Mouse (Mus musculus): ENCODE data around the gene Tox2.

Gene Tox2

GRCm38 (mm10) chr2:163202884-163203634, at the start of gene Tox2:
TSS of gene Tox2 (plus strand) at chr2:163203125.
- peak; percentile 21 to 54 for DNase-seq (ENCODE audit: low spot score in 2 of 2)

DNA sequence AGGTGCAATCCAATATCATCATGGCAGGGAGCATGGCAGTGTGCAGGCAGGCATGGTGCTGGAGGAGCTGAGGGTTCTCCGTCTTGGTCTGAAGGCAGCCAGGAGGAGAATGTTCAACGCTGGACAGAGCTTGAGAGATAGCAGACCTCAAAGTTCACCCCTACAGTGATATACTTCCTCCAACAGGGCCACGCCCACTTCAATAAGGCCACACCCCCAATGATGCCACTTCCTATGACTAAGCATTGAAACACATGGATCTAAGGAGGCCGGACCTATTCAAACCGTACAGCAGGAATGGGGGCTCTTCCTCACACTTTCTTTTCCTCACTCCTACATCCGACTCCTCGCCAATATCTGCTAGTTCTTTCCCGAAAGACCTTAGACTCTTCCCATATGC, 48.3 kb upstream of the Tox2 start:
- DNase-seq (ENCODE audit: low spot score in 2 of 2): no peak

- no peak for DNase-seq (ENCODE audit: low spot score in 2 of 2)
Observed at GRCm38 (mm10) chr2:163158979-163159378, 43.9 kb upstream of the Tox2 start.

GRCm38 (mm10) chr2:163164461-163164990, 38.4 kb upstream of the Tox2 start:
- DNase-seq (ENCODE audit: low spot score in 2 of 2): no peak

GRCm38 (mm10) chr2:163166067-163166805, 36.7 kb upstream of the Tox2 start:
- DNase-seq (ENCODE audit: low spot score in 2 of 2): no peak

DNA sequence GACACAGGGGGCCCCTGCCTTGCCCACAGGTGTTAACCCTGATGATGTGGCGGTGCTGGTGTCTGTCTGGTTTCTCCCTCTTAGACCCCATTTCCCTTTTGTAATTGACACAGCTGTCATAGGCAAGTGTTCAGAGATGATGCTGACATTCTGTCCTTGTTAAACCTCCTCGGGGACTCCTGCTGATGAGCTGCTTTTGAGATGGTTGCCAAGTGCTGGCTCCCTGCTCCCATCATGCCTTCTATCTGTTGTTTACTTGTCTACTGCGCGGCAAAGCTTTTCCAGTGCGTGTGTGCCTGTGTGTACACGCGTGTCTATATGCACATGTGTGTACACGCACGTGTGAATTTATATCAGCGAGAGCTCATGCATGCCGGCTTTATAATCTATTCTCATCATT, 31.0 kb upstream of the Tox2 start:
- no peak for DNase-seq (ENCODE audit: low spot score in 2 of 2)

GRCm38 (mm10) chr2:163174066-163174465, 28.9 kb upstream of the Tox2 start:
- no peak for DNase-seq (ENCODE audit: low spot score in 2 of 2)

DNA sequence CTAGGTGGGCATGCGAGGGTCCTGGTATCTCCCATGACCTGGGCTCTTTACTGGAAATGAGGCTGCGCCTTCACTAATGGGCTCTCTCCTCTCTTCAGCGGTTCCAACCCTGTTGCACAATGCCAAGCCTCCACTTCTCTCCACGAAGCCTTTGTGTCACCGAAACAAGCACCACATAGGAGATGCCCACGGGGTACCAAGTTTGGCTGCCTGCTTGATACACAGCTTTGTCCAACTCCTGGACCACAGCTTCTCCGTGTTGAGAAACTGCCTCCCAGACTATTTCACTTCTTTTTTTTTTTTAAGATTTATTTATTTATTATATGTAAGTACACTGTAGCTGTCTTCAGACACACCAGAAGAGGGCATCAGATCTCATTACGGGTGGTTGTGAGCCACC, 27.1 kb upstream of the Tox2 start:
- DNase-seq (ENCODE audit: low spot score in 2 of 2): no peak

- DNase-seq (ENCODE audit: low spot score in 2 of 2): no peak
Observed at GRCm38 (mm10) chr2:163176502-163176901, 26.4 kb upstream of the Tox2 start.

GRCm38 (mm10) chr2:163187552-163187951, 15.4 kb upstream of the Tox2 start:
- no peak for DNase-seq (ENCODE audit: low spot score in 2 of 2)

DNA sequence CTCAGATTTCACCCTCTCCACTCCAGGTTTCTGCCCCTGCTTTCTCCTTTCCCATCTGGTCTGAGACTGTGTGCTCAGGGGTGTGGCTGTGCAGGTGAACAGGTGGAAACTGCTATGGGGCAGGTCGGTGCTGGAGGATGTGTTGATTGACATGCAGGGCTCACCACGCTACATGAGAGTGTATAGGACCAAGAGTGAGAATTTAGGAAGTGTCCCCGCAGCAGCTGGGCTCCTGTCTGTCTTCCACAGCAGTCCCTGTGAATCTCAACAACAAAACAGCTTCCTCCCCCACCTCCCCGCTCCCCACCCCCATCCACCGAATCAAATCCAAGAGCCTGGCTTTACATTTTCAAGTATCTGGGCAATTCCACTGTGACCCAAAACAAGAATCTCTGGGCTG, 13.3 kb upstream of the Tox2 start:
- no peak for DNase-seq (ENCODE audit: low spot score in 2 of 2)

DNA sequence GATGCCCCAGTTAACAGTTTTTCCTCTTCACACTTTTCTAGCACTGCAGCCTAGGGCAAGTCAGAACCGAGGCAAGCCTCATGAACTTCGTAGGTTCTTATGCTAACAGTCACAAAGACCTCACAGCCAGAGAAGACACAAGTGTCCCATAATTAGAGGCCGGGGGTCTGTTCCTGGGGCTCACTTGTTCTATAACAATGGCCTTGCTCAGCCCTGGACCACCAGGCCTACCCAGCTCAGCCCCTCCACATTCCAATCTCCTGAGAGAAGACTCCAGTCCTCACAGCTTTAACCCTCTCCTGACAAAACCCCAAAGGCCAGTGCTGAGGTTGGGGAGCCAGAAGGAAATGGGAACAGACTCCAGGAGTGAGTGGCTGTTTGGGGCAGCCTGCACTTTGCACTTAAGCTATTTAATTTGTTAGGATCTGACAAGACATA, 12.9 kb upstream of the Tox2 start:
- DNase-seq (ENCODE audit: low spot score in 2 of 2): no peak

DNA sequence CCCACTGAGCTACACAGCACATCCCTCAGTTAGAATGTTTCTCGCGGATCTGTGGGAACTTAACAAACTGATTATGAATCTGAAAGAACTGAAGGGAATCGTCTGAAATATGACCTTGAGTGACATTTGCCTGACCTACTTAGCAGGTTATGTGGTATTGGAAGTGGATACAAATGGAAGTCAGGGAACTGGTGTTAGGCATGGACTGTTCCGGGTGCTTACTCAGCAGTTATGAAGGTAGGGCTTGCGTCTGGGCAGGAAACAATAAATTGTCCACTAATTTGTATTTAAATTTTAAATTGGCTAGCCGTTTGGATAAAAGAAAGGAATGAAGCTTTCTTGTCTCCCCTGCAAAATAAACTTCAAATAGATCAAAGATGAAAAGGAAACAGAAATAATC, 10.4 kb upstream of the Tox2 start:
- DNase-seq (ENCODE audit: low spot score in 2 of 2): no peak

DNA sequence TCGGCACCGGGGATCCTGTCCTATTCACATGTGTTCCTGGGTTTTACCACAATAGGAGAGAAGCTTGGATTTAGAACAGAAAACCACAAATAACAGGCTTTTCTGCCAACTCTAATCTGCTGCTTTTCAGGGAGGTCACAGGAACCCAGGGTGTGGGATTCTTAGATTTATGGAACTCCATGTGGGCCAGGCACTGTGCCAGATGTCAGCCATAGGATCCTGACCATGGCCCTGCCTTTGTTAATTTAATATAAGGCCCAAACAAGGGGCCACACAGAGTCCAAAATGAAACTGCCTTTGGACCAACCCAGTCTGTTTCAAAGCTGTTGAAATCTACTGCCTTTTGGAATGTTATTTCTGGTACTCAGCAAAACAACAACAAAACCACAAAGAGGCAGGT, 8.9 kb upstream of the Tox2 start:
- DNase-seq (ENCODE audit: low spot score in 2 of 2): no peak

- DNase-seq (ENCODE audit: low spot score in 2 of 2): no peak
Observed at GRCm38 (mm10) chr2:163194543-163194942, 8.4 kb upstream of the Tox2 start.

- DNase-seq (ENCODE audit: low spot score in 2 of 2): no peak
Observed at GRCm38 (mm10) chr2:163195106-163195833, 7.7 kb upstream of the Tox2 start.

DNA sequence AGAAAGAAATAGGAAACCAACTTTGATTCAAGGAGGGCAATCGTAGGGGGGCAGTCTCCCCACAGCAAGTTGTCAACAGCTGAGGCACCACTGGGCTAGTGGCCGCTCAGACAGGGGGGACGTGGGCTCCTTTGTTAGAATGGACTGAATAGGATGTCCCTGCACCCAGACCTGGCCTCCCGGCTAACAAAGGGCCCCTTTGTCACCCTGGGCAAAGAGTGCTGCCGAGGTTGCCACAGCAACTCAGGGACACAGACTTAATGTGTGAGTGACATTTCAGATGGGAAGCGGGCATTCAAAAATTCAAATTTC, 7.1 kb upstream of the Tox2 start:
- DNase-seq (ENCODE audit: low spot score in 2 of 2): no peak

DNA sequence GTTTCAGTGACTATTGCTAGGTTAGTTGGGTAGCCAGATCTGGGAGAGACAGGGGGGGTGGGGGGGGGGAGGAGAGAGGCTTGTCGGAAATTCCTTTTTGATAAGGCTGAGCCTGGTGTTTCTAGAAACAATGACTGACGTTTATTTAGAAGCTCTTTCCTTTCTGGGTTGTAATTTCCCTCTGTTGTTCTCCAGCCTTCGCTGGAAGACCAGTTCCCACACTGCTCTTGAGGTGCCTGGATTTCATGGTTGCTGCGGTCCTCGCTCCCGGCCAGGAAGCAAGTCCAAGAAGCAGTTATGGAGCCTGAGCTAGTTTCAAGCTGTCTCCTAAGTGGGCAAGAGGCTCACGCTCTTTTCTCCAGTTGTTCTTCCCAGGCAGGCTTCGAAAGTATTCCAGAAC, 1.0 kb upstream of the Tox2 start:
- DNase-seq (ENCODE audit: low spot score in 2 of 2): no peak

DNA sequence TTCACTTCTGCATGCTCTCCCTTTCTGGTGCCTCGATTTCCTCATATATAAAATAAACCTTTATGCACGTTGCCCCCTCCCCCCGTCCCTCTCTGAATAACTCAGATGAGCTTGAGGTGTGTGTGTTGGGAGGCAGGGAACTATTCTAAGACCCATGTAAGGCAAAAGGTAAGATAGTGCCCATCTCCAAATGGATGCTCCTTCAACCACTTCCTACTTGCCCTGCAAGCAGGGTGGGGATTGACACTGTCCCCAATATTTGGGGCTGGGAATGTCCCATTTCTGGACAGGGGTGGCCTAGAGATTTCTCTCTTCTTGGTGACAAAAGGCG, 407 bp upstream of the Tox2 start:
- no peak for DNase-seq (ENCODE audit: low spot score in 2 of 2)

DNA sequence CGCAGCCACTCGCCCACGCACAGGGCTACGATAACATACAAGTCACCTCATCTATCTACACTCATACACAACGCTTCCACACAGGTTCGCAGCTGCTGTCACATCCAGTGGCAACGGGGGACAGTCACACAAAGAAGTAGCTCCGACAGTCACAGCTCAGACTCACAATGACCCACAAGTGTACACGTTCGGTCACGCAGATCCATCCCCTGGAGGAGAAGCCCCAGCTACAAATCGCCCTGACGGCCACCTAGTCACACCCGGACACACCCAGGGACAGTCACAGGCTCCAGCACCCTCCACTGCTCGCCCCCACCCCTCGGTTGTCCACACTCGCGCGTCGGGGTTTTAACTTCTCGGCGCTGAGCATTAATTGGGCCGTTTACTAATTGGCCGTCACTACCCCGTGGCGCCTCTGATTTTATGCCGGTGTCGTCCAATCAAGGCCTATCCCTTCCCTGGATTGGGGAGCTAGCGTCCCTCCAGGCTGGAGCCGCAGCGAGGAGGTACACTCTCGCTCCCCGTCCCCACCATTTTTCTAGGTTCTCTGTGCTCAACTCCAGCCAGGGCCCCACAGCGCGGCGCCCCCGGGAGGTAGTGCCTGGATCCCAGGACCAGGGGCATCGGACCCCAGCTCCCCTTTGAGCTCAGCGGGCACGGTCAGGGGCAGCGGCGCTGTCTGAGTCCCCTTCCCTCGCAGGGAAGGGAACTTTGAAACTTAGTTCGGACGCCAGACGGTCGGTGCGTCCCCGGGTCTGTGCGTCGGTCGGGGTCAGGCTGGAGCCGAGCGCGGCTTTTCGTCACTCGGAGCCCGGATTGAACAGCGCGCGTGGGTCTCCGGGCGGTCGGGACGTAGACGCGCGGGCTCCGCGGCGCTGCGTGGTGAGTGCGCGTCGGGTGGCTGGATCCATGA, 966 bp downstream of the Tox2 start:
- peak in 1 of 2 experiments; percentile 7 for DNase-seq (ENCODE audit: low spot score in 2 of 2)

- DNase-seq (ENCODE audit: low spot score in 2 of 2): no peak
Observed at GRCm38 (mm10) chr2:163204548-163205261, 1.8 kb downstream of the Tox2 start.

Data from urinary bladder, postnatal 36 days (tissue).